Mouse (Mus musculus): ENCODE data around the gene Plod2.
A peak's percentile ranks its signal among the peaks of the same experiment; 100 is the strongest.

The Plod2 gene

DNA sequence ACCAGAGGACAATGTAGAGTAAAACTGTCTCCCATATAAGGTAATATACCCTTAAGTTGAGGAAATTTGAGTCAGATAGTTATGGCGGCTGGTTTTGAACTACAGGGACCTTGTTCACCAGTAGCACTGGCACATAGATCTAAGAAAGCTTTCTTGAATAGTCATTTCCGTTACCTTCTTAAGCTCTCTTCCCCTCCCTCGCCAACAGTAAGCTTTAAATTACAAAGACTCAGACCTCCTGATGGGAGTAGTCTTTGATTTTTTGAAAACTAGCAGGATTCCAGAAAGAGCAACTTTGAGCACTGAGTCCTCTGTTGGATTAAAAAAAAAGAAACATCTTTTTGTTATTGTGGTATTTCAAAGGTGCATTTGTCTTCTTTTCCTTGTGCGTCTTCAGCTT is 61.5 kb downstream of the Plod2 start:
- DNase-seq: no peak

DNA sequence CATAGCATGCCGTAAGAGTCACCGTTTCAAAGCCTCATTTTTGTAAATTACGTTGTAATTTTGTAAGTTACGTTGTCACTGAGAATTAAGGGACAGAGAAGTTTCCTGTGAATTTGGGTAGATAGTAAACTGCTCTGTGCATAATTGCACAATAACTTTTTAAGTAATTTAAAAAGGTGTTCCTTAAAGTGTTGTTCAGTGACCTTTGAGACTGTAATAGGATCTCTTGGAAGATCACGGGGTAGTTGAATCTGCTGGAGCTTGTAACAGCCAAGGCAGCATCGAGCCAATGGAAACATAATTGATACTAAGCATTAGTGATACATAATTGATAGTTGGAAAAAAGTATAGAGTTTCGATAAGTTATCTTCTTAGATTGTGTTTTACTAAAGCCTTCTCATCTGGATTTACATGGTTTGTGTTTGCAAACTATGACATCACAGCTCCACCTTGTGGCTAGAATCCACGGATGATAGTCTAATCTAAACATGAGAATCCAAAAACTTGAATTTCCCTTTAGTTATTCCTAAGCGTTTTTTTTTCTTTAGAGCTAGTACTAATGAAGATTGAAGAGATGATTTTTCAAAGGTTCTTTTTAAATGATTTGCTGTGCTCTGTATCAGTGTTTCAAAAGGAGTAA is 68.7 kb downstream of the Plod2 start:
- peak; percentile 33 for DNase-seq

DNA sequence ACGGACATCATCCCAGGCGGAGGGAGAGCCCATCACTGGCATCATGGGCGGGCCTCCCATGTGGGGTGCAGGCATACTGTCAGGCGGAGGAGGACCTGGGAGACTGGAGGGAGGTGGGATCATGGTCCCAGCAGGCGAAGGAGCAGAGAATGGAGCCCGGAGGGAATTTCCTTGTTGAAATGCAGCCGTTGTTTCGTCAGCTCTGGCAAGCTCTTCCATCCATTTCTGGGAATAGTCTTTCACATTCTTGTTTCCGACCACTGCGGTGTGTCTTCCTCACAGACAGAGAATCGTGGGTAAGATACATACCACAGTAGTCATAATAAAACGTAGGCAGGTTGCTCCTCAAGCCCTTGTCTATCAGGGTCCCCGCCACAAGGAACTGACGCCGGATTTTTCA is 70.6 kb downstream of the Plod2 start:
- DNase-seq: no peak

DNA sequence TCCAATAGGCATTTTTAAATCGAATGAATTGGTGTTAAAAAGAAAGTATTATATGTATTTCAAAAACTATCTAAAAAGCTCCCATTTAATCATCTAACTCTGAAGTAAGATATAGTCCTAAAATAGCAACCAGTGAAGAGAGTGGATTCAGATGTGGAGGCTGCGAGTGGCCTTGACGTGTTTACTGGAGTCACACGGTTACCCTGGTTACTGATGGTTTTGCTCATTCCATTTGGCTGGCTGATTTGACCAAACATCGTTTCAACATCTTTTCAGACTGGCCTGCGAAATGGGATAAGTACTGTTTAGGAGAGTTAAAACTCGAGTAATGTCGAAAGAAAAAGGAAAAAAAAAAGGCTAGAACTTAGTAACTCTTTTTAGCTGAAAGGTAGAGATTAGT is 71.2 kb downstream of the Plod2 start:
- no peak for DNase-seq

DNA sequence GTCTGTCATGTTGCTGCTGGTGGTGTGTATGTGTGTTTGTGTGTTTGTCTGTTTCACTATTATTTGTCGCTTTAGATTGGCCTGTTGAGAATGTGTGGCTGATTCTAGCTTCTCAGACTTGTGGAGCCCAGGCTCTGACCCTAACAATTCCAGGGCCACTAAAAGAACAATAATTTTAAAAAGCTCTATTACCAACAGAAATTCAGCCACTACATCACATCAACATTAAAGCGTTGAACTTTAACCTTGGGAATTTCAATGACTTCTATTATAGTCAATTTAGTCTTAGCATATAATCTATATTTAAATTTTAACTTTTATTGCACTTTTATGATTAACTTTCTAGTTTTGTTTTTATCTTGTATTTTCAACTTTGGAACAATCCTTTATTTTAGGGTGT is 74.4 kb downstream of the Plod2 start:
- no peak for DNase-seq

DNA sequence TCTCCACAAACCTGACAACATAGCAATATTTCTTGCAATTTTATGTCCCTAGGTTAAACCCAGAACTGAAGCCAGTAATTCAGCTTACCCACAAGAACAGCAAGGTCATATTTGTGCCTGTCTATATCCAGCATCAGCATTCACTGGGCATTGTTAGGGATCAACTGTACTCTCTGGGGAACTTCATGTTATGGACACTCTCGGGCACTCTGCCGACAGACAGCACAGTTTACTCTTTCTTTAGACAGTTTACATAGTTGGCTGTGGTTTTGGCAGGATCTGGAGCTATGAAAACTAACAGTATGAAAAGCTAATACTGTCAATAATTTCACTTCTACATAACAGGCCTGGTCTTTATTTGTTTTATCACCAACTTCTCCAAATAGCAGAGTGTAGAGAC is 75.4 kb downstream of the Plod2 start:
- DNase-seq: no peak

DNA sequence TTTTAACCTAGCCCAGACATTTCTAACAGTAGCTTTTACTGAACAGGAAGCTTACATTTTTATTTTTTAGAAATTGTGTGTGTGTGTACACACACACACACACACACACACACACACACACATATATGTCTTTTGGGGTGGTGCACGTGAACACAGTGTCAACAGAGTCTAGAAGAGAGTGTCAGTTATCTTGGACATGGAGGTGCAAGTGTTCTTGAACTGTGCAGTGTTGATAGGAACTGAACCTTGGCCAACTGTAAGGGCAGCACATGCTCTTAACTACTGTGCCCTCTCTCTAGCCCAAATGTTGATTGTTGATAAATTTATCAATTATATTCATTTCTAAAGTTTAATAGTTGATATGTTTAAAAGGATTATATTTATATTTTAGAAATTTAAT is 78.1 kb downstream of the Plod2 start:
- DNase-seq: no peak

DNA sequence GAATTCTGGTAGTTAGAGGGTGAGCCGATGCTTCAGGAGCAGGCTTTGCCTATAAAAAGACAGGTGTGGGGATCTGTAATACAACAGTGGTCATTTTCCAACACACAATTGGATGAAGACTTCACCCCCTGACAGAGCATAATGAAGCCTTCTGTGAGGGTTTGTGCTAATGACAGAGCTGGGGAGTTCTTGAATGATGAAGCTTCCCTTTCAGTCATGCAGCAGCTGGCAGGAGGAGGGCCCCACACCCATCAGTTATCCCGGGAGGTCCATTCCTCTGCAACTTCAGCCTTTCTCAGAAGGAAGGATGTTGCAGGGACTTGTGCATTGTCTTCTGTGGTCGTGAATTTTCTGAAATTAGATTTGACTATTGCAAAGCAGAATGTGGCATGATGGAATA is 79.2 kb downstream of the Plod2 start:
- no peak for DNase-seq

DNA sequence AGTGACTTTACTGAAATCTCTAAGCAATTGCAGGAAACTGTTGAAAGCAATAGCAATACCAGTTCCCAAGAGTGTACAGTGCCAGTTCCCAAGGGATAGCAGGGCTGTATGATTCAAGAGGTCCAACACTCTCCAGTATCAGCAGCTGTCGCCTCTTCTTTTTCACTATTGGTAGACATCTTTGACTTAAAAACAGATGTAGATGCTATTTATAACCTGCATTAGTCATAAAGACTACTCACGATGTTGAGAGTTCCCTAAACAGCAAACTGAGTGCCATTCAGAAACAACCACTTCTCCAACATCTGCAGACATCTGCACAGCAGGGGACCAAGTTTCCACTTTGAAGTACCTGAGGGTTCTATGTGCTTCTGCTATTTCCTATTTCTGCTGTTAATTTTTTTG is 79.9 kb downstream of the Plod2 start:
- no peak for DNase-seq

DNA sequence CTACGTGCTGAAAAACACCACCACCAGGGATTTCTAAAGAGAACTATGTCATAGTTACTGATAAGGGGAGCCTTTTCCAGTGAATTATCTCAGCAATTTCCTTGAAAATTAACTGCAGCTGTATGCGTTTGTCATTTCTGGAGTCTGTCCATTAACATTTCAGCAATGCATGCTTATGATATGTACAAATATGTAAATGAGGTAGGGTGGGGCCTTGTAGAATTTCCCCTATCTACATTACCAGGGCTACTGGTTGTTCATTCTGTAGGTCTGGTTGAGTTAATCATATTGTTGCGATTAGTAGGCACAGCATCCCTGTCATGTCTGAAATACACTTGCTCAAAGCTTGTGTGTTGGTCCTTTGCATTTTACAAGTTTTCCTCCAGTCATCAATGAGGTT is 92.8 kb downstream of the Plod2 start:
- DNase-seq: no peak

DNA sequence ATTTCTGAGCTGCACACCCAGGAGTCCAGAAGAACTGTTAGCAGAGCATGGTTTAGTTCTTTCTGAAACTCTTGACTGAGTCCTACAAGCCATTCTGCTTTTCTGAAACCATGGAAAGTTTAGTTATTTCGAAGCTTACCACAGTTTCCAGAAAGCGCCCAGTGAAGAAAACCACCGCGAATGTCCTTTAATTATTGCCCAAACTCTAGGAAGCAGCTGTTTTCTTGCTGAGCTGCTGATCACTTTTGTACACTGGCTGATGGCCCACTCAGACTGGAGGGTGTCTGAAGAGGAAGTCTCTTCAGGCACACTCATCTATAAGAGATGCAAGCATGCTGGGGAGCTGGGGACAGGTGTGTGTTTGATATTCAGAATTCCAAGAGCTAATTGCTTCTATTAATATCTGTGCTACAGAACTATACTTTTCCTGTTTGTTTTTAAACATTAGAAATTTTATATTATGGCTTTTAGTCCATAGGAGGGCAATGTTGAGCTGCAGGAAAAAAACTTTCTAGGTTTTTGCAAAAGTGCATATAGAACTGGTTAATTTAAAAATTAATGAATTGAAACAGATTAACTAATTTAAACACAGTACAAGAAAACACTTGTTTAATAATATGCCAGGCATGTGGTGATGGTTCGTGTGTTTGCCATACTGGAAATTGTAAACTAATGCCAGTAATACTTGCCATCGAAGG is 97.3 kb downstream of the Plod2 start:
- no peak for DNase-seq

DNA sequence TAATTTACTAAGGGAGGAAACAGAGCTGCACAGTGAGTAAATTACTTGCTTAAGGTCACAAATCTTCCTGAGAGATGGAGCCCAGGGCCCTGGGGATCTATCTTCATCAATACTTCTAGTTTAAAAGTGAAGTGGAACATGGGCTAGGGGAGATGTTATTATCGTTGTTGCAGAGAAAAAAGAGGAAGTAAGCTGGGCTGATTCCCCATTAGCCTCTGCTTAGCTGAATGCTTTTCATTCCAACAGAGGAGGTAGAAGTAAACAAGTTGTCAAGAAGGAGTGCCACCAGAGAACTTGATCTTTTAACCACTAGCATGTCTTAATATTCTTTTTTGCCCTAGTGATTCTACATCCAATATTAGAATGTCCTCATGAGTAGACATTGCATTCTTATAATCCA is 99.7 kb downstream of the Plod2 start:
- DNase-seq: no peak
